Mouse (Mus musculus) bone marrow, adult 2 months (tissue): ENCODE measurements around the gene Men1. TPM values are rescaled to one million over a fixed set of nuclear protein-coding genes. Genes with fewer than 3 reads are reported as not detected.

Experiments
- H3K27ac ChIP-seq: fragments of 200-500 bp; 2 replicates; pipeline ENCODE4 v1.5.1; 2012; ENCODE audit warnings: low read depth, mild to moderate bottlenecking, control low read depth, inconsistent platforms, low read length; ENCODE audit not compliant: control insufficient read depth, poor library complexity, insufficient read depth
- H3K4me1 ChIP-seq: fragments of 200-500 bp; 2 replicates; pipeline ENCODE4 v1.6.1; 2011; ENCODE audit warnings: low read length; ENCODE audit not compliant: control insufficient read depth, insufficient read depth
- H3K4me3 ChIP-seq: fragments of 200-500 bp; replicated peaks from 2 replicates; pipeline ENCODE3; 2011; ENCODE audit warnings: mild to moderate bottlenecking, low read depth, low read length, control low read depth; ENCODE audit not compliant: control insufficient read depth
- CTCF ChIP-seq: fragments of 200-500 bp; IDR thresholded peaks from 2 replicates; pipeline ENCODE4 v1.5.1; 2011; ENCODE audit warnings: low read length, control low read depth; ENCODE audit not compliant: control insufficient read depth, insufficient read depth
- POLR2A ChIP-seq: fragments of 200-500 bp; IDR thresholded peaks from 2 replicates; pipeline ENCODE4 v1.6.1; 2011; ENCODE audit warnings: low read depth, mild to moderate bottlenecking, control low read depth, low read length, borderline replicate concordance; ENCODE audit not compliant: control insufficient read depth
- WGBS: fragments of 180-500 bp; shearing (Covaris S2); methylation state at CpG from one replicate; pipeline ENCODE4 v1.1.7; 2018; 5-methylcytosine and 5-hydroxymethylcytosine counted together
- polyA plus RNA-seq: library from polyadenylated mRNA; stranded (reverse); fragments of >200 nt; gene quantifications from 2 replicates; pipeline ENCODE4 v1.2.4, GENCODE M21; 2011; ENCODE audit warnings: low replicate concordance; ENCODE audit not compliant: missing spikeins, insufficient read depth, insufficient read length

Gene Men1
- polyA plus RNA-seq, 1 experiment = 33.1 TPM

GRCm38 (mm10) chr19:6384128-6384527, 49.3 kb downstream of the Men1 start, which contains the start of gene Pygm:
Gene Pygm, plus strand, starts transcription at chr19:6384399.
- peaks cover 1% of the 10 kb centered on the region; the same call in 1 of the 2 replicates for H3K4me1 ChIP-seq
- WGBS = 10% methylated on average over 7 of the region's 7 CpGs
- no peak within 1 kb of the TSS for H3K27ac ChIP-seq
- no peak within 1 kb of the TSS for H3K4me3 ChIP-seq
- TF ChIP-seq CTCF (no peak), POLR2A (no peak)

- Histone ChIP-seq H3K27ac (no peak overlapping the region), H3K4me1 (peaks cover 6% of the 10 kb centered on the region), H3K4me3 (no peak overlapping the region)
- WGBS = 62% methylated on average over 11 of the region's 11 CpGs
- TF ChIP-seq CTCF (no peak), POLR2A (no peak)
Observed at GRCm38 (mm10) chr19:6384954-6385353, 50.2 kb downstream of the Men1 start.

GRCm38 (mm10) chr19:6385419-6385818, 50.6 kb downstream of the Men1 start:
- H3K4me1 ChIP-seq = peaks cover 6% of the 10 kb centered on the region
- no peak overlapping the region for H3K27ac ChIP-seq
- WGBS = 82% methylated on average over 5 of the region's 5 CpGs
- no peak overlapping the region for H3K4me3 ChIP-seq
- TF ChIP-seq CTCF (no peak), POLR2A (no peak)

- H3K4me1 ChIP-seq = peaks cover 6% of the 10 kb centered on the region
- H3K27ac ChIP-seq = no peak overlapping the region
- WGBS = 73% methylated on average over 7 of the region's 7 CpGs
- H3K4me3 ChIP-seq = no peak overlapping the region
- no peak for TF ChIP-seq POLR2A
- TF ChIP-seq CTCF = no peak
Observed at GRCm38 (mm10) chr19:6385821-6386220, 51.0 kb downstream of the Men1 start.

GRCm38 (mm10) chr19:6386234-6386633, 51.5 kb downstream of the Men1 start:
- Histone ChIP-seq H3K4me1 (peaks cover 6% of the 10 kb centered on the region), H3K27ac (no peak overlapping the region), H3K4me3 (no peak overlapping the region)
- TF ChIP-seq CTCF (no peak), POLR2A (no peak)
- 69% methylated on average over 9 of the region's 9 CpGs for WGBS

- peaks cover 6% of the 10 kb centered on the region for H3K4me1 ChIP-seq
- H3K27ac ChIP-seq = no peak overlapping the region
- H3K4me3 ChIP-seq = no peak overlapping the region
- 58% methylated on average over 13 of the region's 13 CpGs for WGBS
- no peak for TF ChIP-seq CTCF
Observed at GRCm38 (mm10) chr19:6388006-6388405, 53.2 kb downstream of the Men1 start.

- WGBS = 8% methylated on average over 16 of the region's 16 CpGs
- no peak overlapping the region for H3K27ac ChIP-seq
- peaks cover 5% of the 10 kb centered on the region for H3K4me1 ChIP-seq
Observed at GRCm38 (mm10) chr19:6389803-6390202, 55.0 kb downstream of the Men1 start.

GRCm38 (mm10) chr19:6390251-6390650, 55.5 kb downstream of the Men1 start:
- WGBS = 68% methylated on average over 6 of the region's 6 CpGs
- TF ChIP-seq CTCF (no peak), POLR2A (no peak)
- H3K4me3 ChIP-seq = no peak overlapping the region
- H3K4me1 ChIP-seq = peaks cover 5% of the 10 kb centered on the region
- H3K27ac ChIP-seq = no peak overlapping the region

More at GRCm38 (mm10) chr19:6389803-6390202, 55.0 kb downstream of the Men1 start:
- TF ChIP-seq POLR2A (0 out of 2 replicates have a peak, but pooled peaks have one; percentile 24), CTCF (no peak)
- peak overlapping the region; percentile 68 for H3K4me3 ChIP-seq

Other genes with a start within 250 kb of the Men1 start
- 28.8 and 31.0 TPM in 2 replicates for gene Cdca5, start 250.0 kb upstream of the Men1 start, polyA plus RNA-seq
- 6.6 and 6.9 TPM in 2 replicates for gene AC131692.1, start 240.6 kb upstream of the Men1 start, polyA plus RNA-seq
- gene Naaladl1, start 229.2 kb upstream of the Men1 start, polyA plus RNA-seq = 5.2 and 5.3 TPM in 2 replicates
- gene Sac3d1, start 216.3 kb upstream of the Men1 start, polyA plus RNA-seq = 2.5 and 6.0 TPM in 2 replicates
- 33.2 and 38.4 TPM in 2 replicates for gene Snx15, start 206.7 kb upstream of the Men1 start, polyA plus RNA-seq
- gene Batf2, start 194.0 kb upstream of the Men1 start, polyA plus RNA-seq = 0.93 TPM in 1 of 2 replicates, not detected in the other
- gene Arl2, start 193.4 kb upstream of the Men1 start, polyA plus RNA-seq = 19.6 and 20.5 TPM in 2 replicates
- not detected in 2 replicates for gene Majin, start 150.6 kb upstream of the Men1 start, polyA plus RNA-seq
- not detected in 2 replicates for gene Gpha2, start 108.6 kb upstream of the Men1 start, polyA plus RNA-seq
- gene Ppp2r5b, start 99.1 kb upstream of the Men1 start, polyA plus RNA-seq = 21.0 and 43.9 TPM in 2 replicates
- 17.0 and 36.4 TPM in 2 replicates for gene Atg2a, start 93.3 kb upstream of the Men1 start, polyA plus RNA-seq
- 40.0 and 63.1 TPM in 2 replicates for gene Ehd1, start 58.3 kb upstream of the Men1 start, polyA plus RNA-seq
- 7.2 and 13.6 TPM in 2 replicates for gene Cdc42bpg, start 28.5 kb upstream of the Men1 start, polyA plus RNA-seq
- gene Map4k2, start 6.2 kb downstream of the Men1 start, polyA plus RNA-seq = 128 and 324 TPM in 2 replicates
- gene Sf1, start 28.7 kb downstream of the Men1 start, polyA plus RNA-seq = 120 and 184 TPM in 2 replicates
- 3.7 and 4.3 TPM in 2 replicates for gene Pygm, start 49.4 kb downstream of the Men1 start, polyA plus RNA-seq
- gene Rasgrp2, start 64.4 kb downstream of the Men1 start, polyA plus RNA-seq = 656 and 1,280 TPM in 2 replicates
- gene Nrxn2, start 83.8 kb downstream of the Men1 start, polyA plus RNA-seq = 2.0 and 8.8 TPM in 2 replicates
- 1.0 TPM in 1 of 2 replicates, not detected in the other for gene Slc22a12, start 208.1 kb downstream of the Men1 start, polyA plus RNA-seq